Mouse (Mus musculus) lung, postnatal 0 days (tissue): ENCODE data around the gene Pllp. TPM values are rescaled to one million over a fixed set of nuclear protein-coding genes. Genes with fewer than 3 reads are reported as not detected.
A peak's percentile ranks its signal among the peaks of the same experiment; 100 is the strongest.

Experiments used
- ATAC-seq: fragments of 200-750 bp; cut with Nextera tagmentation; 2 replicates; pipeline ENCODE4 v1.8.0; 2017; ENCODE audit warnings: moderate library complexity
- DNase-seq: peaks from one replicate; pipeline ENCODE4 v3.0.0-alpha.2; 2016; ENCODE audit warnings: low spot score
- H3K27ac ChIP-seq: fragments of 300-500 bp; sonication (generic); 2 replicates; pipeline ENCODE4 v1.5.1; 2014; ENCODE audit warnings: antibody characterized with exemption, mild to moderate bottlenecking, low read length, mixed read lengths
- H3K27me3 ChIP-seq: fragments of 300-500 bp; sonication (generic); replicated peaks from 2 replicates; pipeline ENCODE4 v1.6.1; 2014; ENCODE audit warnings: low read length, mixed read lengths; ENCODE audit not compliant: insufficient read depth
- H3K36me3 ChIP-seq: fragments of 300-500 bp; sonication (generic); 2 replicates; pipeline ENCODE4 v1.6.1; 2014; ENCODE audit warnings: low read length, mixed read lengths; ENCODE audit not compliant: insufficient read depth
- H3K4me1 ChIP-seq: fragments of 300-500 bp; sonication (generic); 2 replicates; pipeline ENCODE4 v1.6.1; 2014; ENCODE audit warnings: antibody characterized with exemption, low read depth, low read length, mixed read lengths; ENCODE audit not compliant: insufficient read depth
- H3K4me2 ChIP-seq: fragments of 300-500 bp; sonication (generic); replicated peaks from 2 replicates; pipeline ENCODE4 v1.6.1; 2014; ENCODE audit warnings: low read depth, mild to moderate bottlenecking, low read length, moderate library complexity, mixed read lengths
- H3K4me3 ChIP-seq: fragments of 300-500 bp; sonication (generic); 2 replicates; pipeline ENCODE4 v1.5.1; 2014; ENCODE audit warnings: low read depth, low read length
- H3K9ac ChIP-seq: fragments of 300-500 bp; sonication (generic); replicated peaks from 2 replicates; pipeline ENCODE4 v1.6.1; 2014; ENCODE audit warnings: low read depth, mild to moderate bottlenecking
- H3K9me3 ChIP-seq: fragments of 300-500 bp; sonication (generic); 2 replicates; pipeline ENCODE4 v1.6.1; 2016; ENCODE audit warnings: low read length, mixed read lengths
- CTCF ChIP-seq: IDR thresholded peaks from 2 replicates; pipeline ENCODE4 v1.5.1; 2016; ENCODE audit warnings: antibody characterized with exemption, mild to moderate bottlenecking
- EP300 ChIP-seq: IDR thresholded peaks from 2 replicates; pipeline ENCODE4 v1.6.1; 2016; ENCODE audit warnings: antibody characterized with exemption, mild to moderate bottlenecking, control low read depth
- WGBS: fragments of 180-500 bp; shearing (Covaris S2); extraction: QIAGEN DNeasy Blood & Tissue Kit; methylation state at CpG from one replicate; pipeline ENCODE4 v1.1.7; 2014; 5-methylcytosine and 5-hydroxymethylcytosine counted together
- polyA plus RNA-seq: library from polyadenylated mRNA; unstranded; fragments of >200 nt; fragmentation: Nextera tagmentation; extraction: Ambion mirVana; gene quantifications from 2 replicates; pipeline ENCODE4 v1.2.1, GENCODE M21; 2015

Pllp gene
- polyA plus RNA-seq, 1 experiment from 2014 or later = 29.1 TPM

GRCm38 (mm10) chr8:94652951-94653350, 43.1 kb downstream of the Pllp start:
- Histone ChIP-seq H3K4me1 (no peaks in the 10 kb centered on the region), H3K9ac (no peak overlapping the region), H3K9me3 (no peaks in the 10 kb centered on the region), H3K27ac (no peak overlapping the region), H3K4me2 (no peak overlapping the region), H3K4me3 (no peak overlapping the region), H3K27me3 (no peaks in the 10 kb centered on the region), H3K36me3 (peaks cover 29% of the 10 kb centered on the region; the same call in 1 of the 2 replicates)
- TF ChIP-seq CTCF (no peak), EP300 (no peak)
- ATAC-seq = no peak
- DNase-seq = no peak
- 94% methylated on average over 3 of the region's 3 CpGs for WGBS

- Histone ChIP-seq H3K27ac (no peak overlapping the region), H3K4me1 (no peaks in the 10 kb centered on the region), H3K4me3 (no peak overlapping the region), H3K36me3 (peaks cover 30% of the 10 kb centered on the region; the same call in 1 of the 2 replicates), H3K9me3 (no peaks in the 10 kb centered on the region), H3K9ac (no peak overlapping the region), H3K4me2 (no peak overlapping the region), H3K27me3 (no peaks in the 10 kb centered on the region)
- ATAC-seq (no peak), DNase-seq (no peak)
- 66% methylated on average over 3 of the region's 3 CpGs for WGBS
- TF ChIP-seq CTCF = no peak
- no peak for TF ChIP-seq EP300
Measured at GRCm38 (mm10) chr8:94649496-94649895, 46.6 kb downstream of the Pllp start.

GRCm38 (mm10) chr8:94646165-94646564, 49.9 kb downstream of the Pllp start:
- DNase-seq (no peak), ATAC-seq (no peak)
- TF ChIP-seq CTCF (no peak), EP300 (no peak)
- Histone ChIP-seq H3K9ac (no peak overlapping the region), H3K4me3 (no peak overlapping the region), H3K4me2 (no peak overlapping the region), H3K27me3 (no peaks in the 10 kb centered on the region), H3K4me1 (no peaks in the 10 kb centered on the region), H3K27ac (no peak overlapping the region), H3K9me3 (no peaks in the 10 kb centered on the region), H3K36me3 (peaks cover 25% of the 10 kb centered on the region)
- WGBS = 97% methylated on average over 3 of the region's 3 CpGs

- Histone ChIP-seq H3K27me3 (no peaks in the 10 kb centered on the region), H3K4me2 (no peak overlapping the region), H3K27ac (no peak overlapping the region), H3K9me3 (no peaks in the 10 kb centered on the region), H3K4me1 (no peaks in the 10 kb centered on the region), H3K4me3 (no peak overlapping the region), H3K36me3 (peaks cover 27% of the 10 kb centered on the region), H3K9ac (no peak overlapping the region)
- ATAC-seq (no peak), DNase-seq (no peak)
- TF ChIP-seq EP300 (no peak), CTCF (no peak)
- WGBS = 62% methylated on average over 1 of the region's 1 CpGs
Measured at GRCm38 (mm10) chr8:94645202-94645601, 50.9 kb downstream of the Pllp start.

- Histone ChIP-seq H3K9ac (no peak overlapping the region), H3K4me1 (no peaks in the 10 kb centered on the region), H3K4me3 (no peak overlapping the region), H3K9me3 (no peaks in the 10 kb centered on the region), H3K4me2 (no peak overlapping the region), H3K36me3 (peaks cover 39% of the 10 kb centered on the region), H3K27ac (no peak overlapping the region), H3K27me3 (no peaks in the 10 kb centered on the region)
- WGBS = 85% methylated on average over 3 of the region's 3 CpGs
- TF ChIP-seq EP300 (no peak), CTCF (peak; percentile 21)
- ATAC-seq (no peak), DNase-seq (peak; percentile 24)
Measured at GRCm38 (mm10) chr8:94641938-94642337, 54.1 kb downstream of the Pllp start.

- no peak overlapping the region for H3K4me2 ChIP-seq
- no peak for TF ChIP-seq EP300
- no peak for TF ChIP-seq CTCF
- WGBS = 98% methylated on average over 2 of the region's 2 CpGs
- DNase-seq = no peak
- no peaks in the 10 kb centered on the region for H3K4me1 ChIP-seq
- H3K9ac ChIP-seq = no peak overlapping the region
- no peak overlapping the region for H3K27ac ChIP-seq
- no peaks in the 10 kb centered on the region for H3K9me3 ChIP-seq
- H3K27me3 ChIP-seq = no peaks in the 10 kb centered on the region
- ATAC-seq = no peak
- peaks cover 34% of the 10 kb centered on the region for H3K36me3 ChIP-seq
- no peak overlapping the region for H3K4me3 ChIP-seq
Measured at GRCm38 (mm10) chr8:94641183-94641582, 54.9 kb downstream of the Pllp start.

- DNase-seq (no peak), ATAC-seq (no peak)
- no peaks in the 10 kb centered on the region for H3K4me1 ChIP-seq
- H3K4me2 ChIP-seq = no peak overlapping the region
- H3K4me3 ChIP-seq = no peak overlapping the region
- TF ChIP-seq CTCF (no peak), EP300 (no peak)
- H3K36me3 ChIP-seq = peaks cover 25% of the 10 kb centered on the region; the same call in 1 of the 2 replicates
- H3K27ac ChIP-seq = no peak overlapping the region
- H3K9ac ChIP-seq = no peak overlapping the region
- H3K27me3 ChIP-seq = no peaks in the 10 kb centered on the region
- no peaks in the 10 kb centered on the region for H3K9me3 ChIP-seq
Measured at GRCm38 (mm10) chr8:94634211-94634610, 61.9 kb downstream of the Pllp start.
